Mouse (Mus musculus) stomach, embryonic 16.5 days (tissue): ENCODE results near the gene Hadhb. TPM values are rescaled to one million over a fixed set of nuclear protein-coding genes. Genes with fewer than 3 reads are reported as not detected.
A peak's percentile ranks its signal among the peaks of the same experiment; 100 is the strongest.

Source experiments
- ATAC-seq: fragments of 200-750 bp; cut with Nextera tagmentation; 2 replicates; pipeline ENCODE4 v1.8.0; 2017; ENCODE audit warnings: moderate number of reproducible peaks, moderate TSS enrichment; ENCODE audit not compliant: insufficient read depth, low FRiP score
- H3K27ac ChIP-seq: fragments of 300-500 bp; sonication (generic); 2 replicates; pipeline ENCODE4 v1.5.1; 2014; ENCODE audit warnings: low read length
- H3K27me3 ChIP-seq: fragments of 300-500 bp; sonication (generic); 2 replicates; pipeline ENCODE4 v1.6.1; 2014; ENCODE audit warnings: low read length, control low read depth, mixed read lengths; ENCODE audit not compliant: control insufficient read depth, insufficient read depth
- H3K36me3 ChIP-seq: fragments of 300-500 bp; sonication (generic); 2 replicates; pipeline ENCODE4 v1.6.1; 2014; ENCODE audit warnings: low read length; ENCODE audit not compliant: control insufficient read depth, insufficient read depth
- H3K4me1 ChIP-seq: fragments of 300-500 bp; sonication (generic); 2 replicates; pipeline ENCODE4 v1.6.1; 2014; ENCODE audit warnings: low read length, control low read depth, mixed read lengths; ENCODE audit not compliant: control insufficient read depth, insufficient read depth
- H3K4me2 ChIP-seq: fragments of 300-500 bp; sonication (generic); 2 replicates; pipeline ENCODE4 v1.6.1; 2014; ENCODE audit warnings: low read depth, low read length, mixed read lengths
- H3K4me3 ChIP-seq: fragments of 300-500 bp; sonication (generic); replicated peaks from 2 replicates; pipeline ENCODE4 v1.5.1; 2014; ENCODE audit warnings: mild to moderate bottlenecking, low read length
- H3K9ac ChIP-seq: fragments of 300-500 bp; sonication (generic); 2 replicates; pipeline ENCODE4 v1.6.1; 2014; ENCODE audit warnings: low read length
- H3K9me3 ChIP-seq: fragments of 300-500 bp; sonication (generic); replicated peaks from 2 replicates; pipeline ENCODE4 v1.6.1; 2016; ENCODE audit warnings: low read length, control low read depth; ENCODE audit not compliant: control insufficient read depth
- whole genome bisulfite sequencing: fragments of 180-500 bp; shearing (Covaris S2); extraction: QIAGEN DNeasy Blood & Tissue Kit; methylation state at CpG from one replicate; pipeline ENCODE4 v1.1.7; 2014; 5-methylcytosine and 5-hydroxymethylcytosine counted together
- polyA plus RNA-seq: library from polyadenylated mRNA; unstranded; fragments of >200 nt; fragmentation: Nextera tagmentation; extraction: Ambion mirVana; gene quantifications from 2 replicates; pipeline ENCODE4 v1.2.1, GENCODE M21; 2015

Gene Hadhb
- polyA plus RNA-seq, 1 experiment from 2014 or later: 217 TPM

DNA sequence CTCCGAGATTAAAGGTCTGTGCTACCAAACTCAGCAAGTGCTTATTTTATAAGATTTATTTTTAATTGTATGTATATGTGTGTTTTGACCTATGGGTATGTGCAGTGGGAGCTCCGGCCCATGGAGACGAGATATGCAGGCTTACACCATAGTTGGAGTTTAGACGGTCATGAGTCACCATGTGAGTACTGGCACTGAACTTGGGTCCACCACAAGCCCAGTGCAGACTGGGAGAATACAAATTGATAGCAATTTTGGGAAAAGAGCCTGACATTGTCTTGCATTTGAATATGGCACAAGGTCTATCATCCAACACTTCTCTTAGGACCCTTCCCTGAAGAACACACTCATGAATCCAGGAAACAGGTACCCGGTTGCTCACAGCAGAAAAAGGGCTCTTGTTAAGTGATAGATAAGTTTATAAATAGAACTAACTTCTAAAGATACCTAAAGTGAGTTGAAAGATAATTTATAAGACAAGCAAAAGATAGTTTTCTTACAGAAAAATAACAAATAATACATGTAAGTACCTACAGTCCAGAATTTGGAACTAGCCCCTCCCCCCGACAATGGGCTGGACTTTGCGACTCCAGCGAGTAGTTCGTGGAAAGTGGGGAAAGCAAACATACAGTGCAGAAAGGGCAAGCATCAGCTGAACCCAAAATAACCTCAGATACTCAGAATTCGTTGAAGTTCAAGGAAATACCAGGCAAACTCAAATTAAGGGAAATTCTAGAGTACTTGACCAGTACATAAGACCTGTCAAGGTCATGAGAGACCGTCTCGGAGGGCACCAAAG, 32.8 kb downstream of the Hadhb start:
- no peak overlapping the region for H3K4me2 ChIP-seq
- no peak overlapping the region for H3K9ac ChIP-seq
- no peak overlapping the region for H3K27ac ChIP-seq
- H3K4me3 ChIP-seq: no peak overlapping the region
- WGBS: 89% methylated on average over 12 of the region's 12 CpGs
- H3K36me3 ChIP-seq: peaks cover 11% of the 10 kb centered on the region; the same call in 1 of the 2 replicates
- ATAC-seq: no peak
- no peaks in the 10 kb centered on the region for H3K4me1 ChIP-seq
- H3K27me3 ChIP-seq: no peaks in the 10 kb centered on the region
- no peaks in the 10 kb centered on the region for H3K9me3 ChIP-seq

DNA sequence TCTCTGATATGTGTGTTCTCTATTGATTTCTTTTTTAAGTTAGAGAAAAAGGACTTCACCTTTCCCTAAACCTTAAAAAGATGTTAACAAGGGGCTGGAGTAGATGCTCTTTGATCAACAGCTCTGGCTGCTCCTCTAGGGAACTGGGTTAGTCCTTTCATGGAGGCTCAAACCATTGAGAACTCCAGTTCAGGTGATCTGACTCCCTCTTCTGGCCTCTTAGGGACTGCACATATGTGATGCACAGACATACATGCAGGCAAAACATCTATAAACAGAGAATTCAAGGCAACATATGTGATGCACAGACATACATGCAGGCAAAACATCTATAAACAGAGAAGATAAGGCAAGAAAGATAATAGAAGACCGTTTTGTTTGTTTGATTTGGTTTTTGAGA, 37.4 kb downstream of the Hadhb start:
- no peak overlapping the region for H3K9ac ChIP-seq
- H3K4me1 ChIP-seq: no peaks in the 10 kb centered on the region
- no peak overlapping the region for H3K27ac ChIP-seq
- no peaks in the 10 kb centered on the region for H3K9me3 ChIP-seq
- ATAC-seq: no peak
- H3K27me3 ChIP-seq: no peaks in the 10 kb centered on the region
- H3K4me2 ChIP-seq: no peak overlapping the region
- 0 out of 2 replicates have a peak, but pooled peaks cover 2% of the 10 kb centered on the region for H3K36me3 ChIP-seq
- no peak overlapping the region for H3K4me3 ChIP-seq
- WGBS: 84% methylated on average over 1 of the region's 1 CpGs

DNA sequence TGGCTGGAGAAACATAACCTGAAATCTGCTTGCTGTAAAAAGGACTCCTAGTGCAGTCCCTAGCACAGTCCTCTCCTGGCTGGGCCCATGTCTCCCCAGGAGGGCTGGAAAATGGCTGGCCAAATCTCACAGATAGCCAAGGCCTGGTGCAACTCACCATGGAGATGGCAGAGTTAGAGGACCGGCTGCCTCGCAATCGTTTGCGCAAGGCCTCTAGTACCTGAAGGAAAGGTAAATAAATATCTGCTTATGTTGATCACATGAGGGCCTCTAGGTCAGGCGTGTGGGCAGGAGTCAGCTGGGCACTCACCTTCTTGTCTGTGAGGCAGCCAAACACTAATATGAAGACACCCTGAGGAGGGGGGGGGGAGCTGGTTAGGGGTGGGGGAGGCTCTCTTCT, 40.3 kb downstream of the Hadhb start:
- Histone ChIP-seq H3K4me3 (no peak overlapping the region), H3K36me3 (no peaks in the 10 kb centered on the region), H3K9me3 (no peaks in the 10 kb centered on the region), H3K27ac (no peak overlapping the region), H3K4me1 (no peaks in the 10 kb centered on the region), H3K9ac (no peak overlapping the region), H3K4me2 (no peak overlapping the region), H3K27me3 (no peaks in the 10 kb centered on the region)
- ATAC-seq: no peak
- 61% methylated on average over 5 of the region's 5 CpGs for WGBS

DNA sequence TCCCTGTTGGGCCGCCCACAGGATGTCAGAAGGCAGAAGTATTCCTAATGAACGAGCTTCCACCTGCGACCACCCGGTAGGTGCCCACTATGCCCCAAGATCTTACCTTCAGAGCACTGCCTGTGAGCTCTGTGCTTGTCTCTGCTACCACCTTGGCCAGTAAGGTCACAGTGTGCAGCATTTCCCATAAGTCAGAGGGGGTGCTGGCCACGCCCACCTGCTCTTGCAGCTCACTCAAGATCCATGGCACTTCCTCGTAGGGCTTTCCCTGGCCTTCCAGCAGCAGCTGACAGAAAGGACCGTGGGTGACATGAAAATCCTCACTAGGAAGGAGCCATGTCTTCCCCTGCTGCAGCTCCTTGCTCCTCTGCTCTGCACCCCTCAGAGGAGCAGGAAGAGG, 43.2 kb downstream of the Hadhb start:
- Histone ChIP-seq H3K4me1 (peaks cover 8% of the 10 kb centered on the region), H3K9ac (no peak overlapping the region), H3K4me3 (no peak overlapping the region), H3K9me3 (no peaks in the 10 kb centered on the region), H3K4me2 (no peak overlapping the region), H3K27me3 (no peaks in the 10 kb centered on the region), H3K36me3 (no peaks in the 10 kb centered on the region), H3K27ac (no peak overlapping the region)
- WGBS: 64% methylated on average over 7 of the region's 7 CpGs
- ATAC-seq: no peak

DNA sequence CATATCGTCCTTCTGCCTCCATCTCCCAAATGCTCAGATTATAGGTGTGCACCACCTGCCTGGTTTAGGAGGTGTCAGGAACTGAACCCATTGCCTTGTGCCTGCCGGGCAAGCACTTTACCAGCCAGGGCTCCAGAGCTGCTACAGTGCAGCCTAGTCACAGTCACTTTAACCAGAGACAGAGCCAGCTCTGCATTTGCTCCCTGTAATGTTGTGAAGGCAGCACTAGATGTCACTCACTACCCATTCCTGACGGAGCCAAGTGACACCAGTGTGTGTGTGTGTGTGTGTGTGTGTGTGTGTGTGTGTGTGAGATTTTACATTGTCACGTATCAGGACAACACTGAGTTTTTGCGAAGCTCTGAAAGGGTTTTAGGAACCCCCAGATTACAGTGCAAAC, 46.5 kb downstream of the Hadhb start:
- Histone ChIP-seq H3K4me2 (no peak overlapping the region), H3K9me3 (no peaks in the 10 kb centered on the region), H3K27ac (no peak overlapping the region), H3K4me3 (no peak overlapping the region), H3K4me1 (peaks cover 8% of the 10 kb centered on the region), H3K36me3 (no peaks in the 10 kb centered on the region), H3K27me3 (no peaks in the 10 kb centered on the region), H3K9ac (no peak overlapping the region)
- no peak for ATAC-seq
- WGBS: 41% methylated on average over 5 of the region's 5 CpGs

DNA sequence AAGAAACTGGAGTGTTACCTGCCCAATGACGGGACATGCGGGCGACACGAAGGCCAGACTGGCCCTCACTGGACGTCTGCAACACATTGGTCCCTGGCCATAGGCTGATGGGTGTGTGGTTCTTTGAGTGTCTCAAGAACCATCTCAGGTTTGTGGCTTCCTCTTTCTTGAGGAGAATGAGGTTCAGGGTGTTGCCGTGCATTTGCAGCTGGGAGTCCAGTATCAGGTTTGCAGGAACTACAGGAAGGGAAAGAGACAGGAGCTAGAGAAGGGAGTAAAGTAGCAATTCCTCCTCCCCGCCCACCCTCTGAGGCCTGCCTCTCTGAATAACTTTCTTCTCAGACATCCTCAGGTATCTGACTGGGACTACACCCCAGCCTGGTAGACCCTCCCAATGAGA, 47.2 kb downstream of the Hadhb start:
- no peak for ATAC-seq
- peaks cover 8% of the 10 kb centered on the region for H3K4me1 ChIP-seq
- H3K27me3 ChIP-seq: no peaks in the 10 kb centered on the region
- H3K27ac ChIP-seq: no peak overlapping the region; the same call in 1 of the 2 replicates
- H3K9ac ChIP-seq: no peak overlapping the region
- WGBS: 73% methylated on average over 7 of the region's 7 CpGs
- H3K36me3 ChIP-seq: no peaks in the 10 kb centered on the region
- H3K4me2 ChIP-seq: no peak overlapping the region
- no peak overlapping the region for H3K4me3 ChIP-seq
- H3K9me3 ChIP-seq: no peaks in the 10 kb centered on the region

DNA sequence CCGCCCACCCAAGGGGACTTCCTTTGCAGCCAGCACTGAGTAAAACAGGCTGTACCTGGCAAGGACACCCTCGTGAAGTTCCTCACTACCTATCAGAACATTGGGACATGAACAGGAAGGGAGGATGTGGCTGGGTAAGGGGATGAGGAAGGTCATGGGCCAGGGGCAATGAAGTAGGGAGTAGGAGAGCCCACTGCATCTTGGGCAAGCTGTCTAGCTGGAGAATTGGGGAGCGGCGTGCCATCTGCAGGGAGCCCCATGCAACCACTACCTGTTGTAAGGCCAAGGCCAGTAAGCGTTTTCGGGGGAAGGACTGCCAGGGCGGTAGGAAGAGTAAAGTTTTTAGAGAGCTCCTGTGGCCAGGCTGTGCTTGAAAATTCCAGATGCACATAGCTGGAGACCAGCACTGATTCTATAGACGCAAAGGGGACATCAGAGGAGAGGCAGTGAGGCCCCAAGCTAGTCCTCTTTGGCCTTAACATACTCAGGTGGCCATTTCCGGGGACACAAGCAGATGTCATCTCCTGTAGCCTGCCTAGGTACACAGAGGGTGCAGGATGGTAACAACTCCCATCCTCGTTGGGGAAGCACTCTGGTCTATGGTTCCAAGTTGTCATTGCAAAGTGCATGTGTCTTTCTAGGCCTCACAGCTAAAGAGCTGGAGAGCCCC, 48.3 kb downstream of the Hadhb start:
- peak overlapping the region; percentile 27; the same call in 1 of the 2 replicates for H3K27ac ChIP-seq
- no peak for ATAC-seq
- peaks cover 8% of the 10 kb centered on the region for H3K4me1 ChIP-seq
- no peak overlapping the region for H3K4me2 ChIP-seq
- no peaks in the 10 kb centered on the region for H3K36me3 ChIP-seq
- WGBS: 80% methylated on average over 10 of the region's 10 CpGs
- H3K4me3 ChIP-seq: no peak overlapping the region
- H3K9ac ChIP-seq: peak overlapping the region; percentile 21; the same call in 1 of the 2 replicates
- no peaks in the 10 kb centered on the region for H3K27me3 ChIP-seq
- no peaks in the 10 kb centered on the region for H3K9me3 ChIP-seq

DNA sequence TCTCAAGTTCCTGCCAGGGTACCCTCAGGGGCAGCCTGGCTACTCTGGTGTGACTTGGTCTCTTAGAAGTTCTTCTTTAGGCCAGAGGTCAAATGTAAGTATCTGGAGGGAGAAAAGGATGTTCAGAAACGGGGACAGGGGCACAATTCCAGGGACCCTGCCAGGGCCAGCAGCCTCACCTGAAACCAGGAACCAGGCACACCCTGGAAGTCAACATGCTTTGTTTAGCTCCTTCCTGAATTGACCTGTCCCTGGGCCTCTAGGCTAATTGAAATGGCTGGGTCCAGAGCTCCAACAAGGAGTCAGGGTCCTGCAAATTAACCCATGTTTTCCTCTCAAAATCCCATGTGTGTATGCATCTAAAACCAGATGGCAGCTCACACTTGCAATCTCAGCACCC, 49.4 kb downstream of the Hadhb start:
- Histone ChIP-seq H3K9me3 (no peaks in the 10 kb centered on the region), H3K9ac (no peak overlapping the region), H3K27ac (no peak overlapping the region), H3K36me3 (no peaks in the 10 kb centered on the region), H3K4me3 (no peak overlapping the region), H3K27me3 (no peaks in the 10 kb centered on the region), H3K4me1 (peaks cover 8% of the 10 kb centered on the region), H3K4me2 (no peak overlapping the region)
- 54% methylated on average over 1 of the region's 1 CpGs for WGBS
- no peak for ATAC-seq

DNA sequence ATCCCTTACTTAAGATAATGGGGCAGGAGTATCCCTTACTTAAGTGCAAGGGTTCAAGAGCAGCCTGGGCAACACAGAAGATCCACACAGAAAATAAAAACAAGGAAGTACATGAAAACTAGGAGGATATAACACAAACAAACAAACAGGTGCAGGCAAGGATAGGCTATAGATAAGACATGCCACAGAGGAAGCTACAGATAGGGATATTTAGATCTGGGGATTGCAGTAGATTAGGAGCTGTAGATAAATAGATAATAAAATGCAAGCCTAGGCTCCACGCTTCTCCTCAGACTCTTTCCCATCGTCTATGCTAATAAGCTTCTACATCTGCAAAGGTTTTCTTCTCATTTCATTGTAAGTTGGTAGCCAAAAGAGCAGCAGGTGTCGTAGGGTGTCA, 50.0 kb downstream of the Hadhb start:
- Histone ChIP-seq H3K27ac (no peak overlapping the region), H3K27me3 (no peaks in the 10 kb centered on the region), H3K4me3 (no peak overlapping the region), H3K9me3 (no peaks in the 10 kb centered on the region), H3K4me1 (peaks cover 8% of the 10 kb centered on the region), H3K36me3 (no peaks in the 10 kb centered on the region), H3K9ac (no peak overlapping the region), H3K4me2 (no peak overlapping the region)
- no peak for ATAC-seq
- WGBS: 65% methylated on average over 3 of the region's 3 CpGs
